Mouse (Mus musculus): ENCODE measurements at regions not wholly inside any gene's neighbourhood (a gene's known extent, or its start where the extent isn't known, plus 50 kb on each side); places are given as distances from the start of the nearest gene placed in this dataset.

DNA sequence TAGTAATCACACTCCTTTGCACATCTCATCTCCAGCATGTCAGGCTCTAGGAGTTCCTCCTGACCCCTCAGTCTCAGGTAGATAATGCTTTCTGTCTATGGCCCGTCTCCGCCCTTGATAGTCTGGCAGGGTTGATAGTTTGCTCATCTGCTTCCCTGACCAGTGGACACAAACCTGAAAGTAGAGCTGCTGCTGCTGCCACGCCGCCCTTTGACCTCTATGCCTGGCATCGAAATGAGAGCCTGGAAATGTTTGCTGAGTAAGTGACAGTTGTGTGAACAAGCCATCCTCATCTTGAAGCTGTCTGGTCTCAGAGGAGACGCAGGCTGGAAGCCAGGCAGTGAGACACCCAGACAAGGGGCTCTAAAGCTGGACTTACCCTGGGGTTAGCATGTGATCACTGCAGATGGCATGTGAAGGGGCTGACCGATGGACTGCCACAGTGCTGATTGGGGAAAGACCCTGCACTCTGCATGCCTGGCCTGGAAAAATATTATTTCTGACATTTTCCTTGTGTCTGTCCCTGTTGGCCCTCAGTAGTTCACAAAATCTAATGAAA, 109.8 kb upstream of the Syt6 start:
- H3K4me3 ChIP-seq (replicated peaks) = no peak overlapping the region
- H3K4me1 ChIP-seq (replicated peaks) = peaks cover 10% of the 10 kb centered on the region; the same call in 1 of the 2 replicates
- H3K9me3 ChIP-seq (replicated peaks) = no peaks in the 10 kb centered on the region
- no peak for ATAC-seq (ENCODE audit: low read depth)
- H3K4me2 ChIP-seq = peak overlapping the region; percentile 21; the same call in 1 of the 2 replicates
- H3K36me3 ChIP-seq = no peaks in the 10 kb centered on the region
- H3K9ac ChIP-seq = no peak overlapping the region
- 48% methylated on average over 7 of the region's 7 CpGs for WGBS (ENCODE audit: insufficient replicate concordance)
- no peaks in the 10 kb centered on the region for H3K27me3 ChIP-seq
- DNase-seq = no peak
- no peak overlapping the region for H3K27ac ChIP-seq

DNA sequence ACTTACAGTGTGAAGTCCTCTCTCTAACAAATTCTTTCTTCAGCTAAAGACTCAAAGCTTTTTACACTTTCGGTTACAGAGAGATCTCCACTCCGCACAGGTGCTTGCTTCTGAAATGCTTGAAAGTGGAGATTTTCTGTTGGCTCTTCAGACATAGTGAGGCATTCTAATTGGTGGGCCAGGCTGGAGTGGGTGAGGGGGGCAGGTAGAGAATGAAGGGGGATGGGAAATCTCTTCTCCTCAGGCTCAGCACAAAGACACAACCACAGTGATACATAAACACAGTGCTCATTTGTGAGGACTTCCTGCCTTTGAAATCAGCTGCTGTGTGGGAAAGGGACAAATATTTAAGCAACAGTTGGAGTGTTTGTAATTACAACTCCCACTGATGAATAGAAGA, 109.1 kb upstream of the Syt6 start:
- Histone ChIP-seq H3K27ac (no peak overlapping the region), H3K9ac (no peak overlapping the region), H3K27me3 (no peaks in the 10 kb centered on the region), H3K9me3 (replicated peaks) (no peaks in the 10 kb centered on the region), H3K4me3 (replicated peaks) (no peak overlapping the region), H3K36me3 (no peaks in the 10 kb centered on the region), H3K4me2 (no peak overlapping the region), H3K4me1 (replicated peaks) (peaks cover 10% of the 10 kb centered on the region; the same call in 1 of the 2 replicates)
- ATAC-seq (ENCODE audit: low read depth) (no peak), DNase-seq (no peak)
- 42% methylated on average over 2 of the region's 2 CpGs for WGBS (ENCODE audit: insufficient replicate concordance)

DNA sequence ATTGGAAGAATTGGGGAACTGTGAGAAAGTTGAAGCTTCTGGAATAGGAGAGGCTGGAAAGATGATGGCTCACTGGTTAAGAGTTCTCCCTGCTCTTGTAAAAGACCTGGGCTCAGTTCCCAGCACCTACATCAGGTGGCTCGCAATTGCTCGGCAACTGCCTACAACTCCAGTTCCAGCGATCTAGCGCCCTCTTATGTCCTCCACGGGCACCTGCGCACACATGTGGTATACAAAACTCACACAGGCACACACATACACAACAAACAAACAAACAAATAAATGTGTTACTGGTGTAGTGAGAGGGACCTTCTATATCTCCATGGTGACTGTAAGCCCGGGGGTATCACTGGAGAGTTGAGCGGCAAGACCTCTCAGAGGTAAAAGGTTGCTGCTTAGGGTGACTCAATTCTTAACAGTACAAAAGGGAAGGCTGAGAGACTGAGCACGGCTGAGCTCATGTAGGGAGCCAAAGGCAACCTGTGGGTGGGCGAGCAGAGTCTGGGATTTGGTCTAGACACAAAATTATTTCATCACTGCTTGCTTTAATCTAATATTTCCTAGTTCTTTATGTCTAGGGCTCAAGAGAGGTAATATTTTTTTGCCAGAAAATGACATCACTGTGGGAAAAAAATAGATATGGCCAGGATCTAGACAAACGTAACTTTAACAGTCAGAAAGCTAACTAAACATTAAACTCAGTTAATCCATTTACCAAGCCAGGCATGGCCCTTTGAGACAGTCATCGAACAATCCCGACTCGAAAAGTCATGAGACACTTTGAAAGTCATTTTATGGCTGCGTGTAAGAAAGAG, 104.2 kb upstream of the Syt6 start:
- ATAC-seq (ENCODE audit: low read depth) = no peak
- Histone ChIP-seq H3K36me3 (no peaks in the 10 kb centered on the region), H3K4me2 (no peak overlapping the region), H3K9me3 (replicated peaks) (no peaks in the 10 kb centered on the region), H3K4me3 (replicated peaks) (no peak overlapping the region), H3K27ac (no peak overlapping the region), H3K9ac (no peak overlapping the region), H3K4me1 (replicated peaks) (no peaks in the 10 kb centered on the region), H3K27me3 (no peaks in the 10 kb centered on the region)
- WGBS (ENCODE audit: insufficient replicate concordance) = 81% methylated on average over 15 of the region's 15 CpGs
- DNase-seq = no peak

DNA sequence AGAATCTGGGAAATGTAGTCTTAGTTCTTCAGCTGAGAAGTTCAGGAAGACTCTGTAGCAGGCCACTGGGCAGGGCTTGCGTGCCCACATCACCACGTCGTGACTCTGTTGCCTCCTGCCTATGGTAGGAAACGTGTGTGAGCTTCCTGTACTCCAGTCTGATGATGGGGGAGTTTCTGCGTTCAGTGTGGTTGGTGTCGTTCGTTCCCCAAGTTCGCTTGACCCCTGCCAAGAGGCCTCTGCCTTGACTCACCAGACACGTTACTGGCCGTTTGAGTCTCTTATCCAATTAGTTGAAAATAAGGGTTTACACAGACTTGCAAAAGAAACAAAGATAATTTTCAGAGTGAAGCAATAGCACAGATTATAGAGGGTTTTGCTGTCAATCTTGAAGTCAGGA, 102.4 kb upstream of the Syt6 start:
- no peak overlapping the region for H3K9ac ChIP-seq
- 55% methylated on average over 10 of the region's 10 CpGs for WGBS (ENCODE audit: insufficient replicate concordance)
- no peak for ATAC-seq (ENCODE audit: low read depth)
- DNase-seq = no peak
- H3K4me3 ChIP-seq (replicated peaks) = no peak overlapping the region
- H3K27me3 ChIP-seq = no peaks in the 10 kb centered on the region
- H3K4me2 ChIP-seq = no peak overlapping the region
- no peak overlapping the region for H3K27ac ChIP-seq
- no peaks in the 10 kb centered on the region for H3K9me3 ChIP-seq (replicated peaks)
- H3K4me1 ChIP-seq (replicated peaks) = no peaks in the 10 kb centered on the region
- no peaks in the 10 kb centered on the region for H3K36me3 ChIP-seq

DNA sequence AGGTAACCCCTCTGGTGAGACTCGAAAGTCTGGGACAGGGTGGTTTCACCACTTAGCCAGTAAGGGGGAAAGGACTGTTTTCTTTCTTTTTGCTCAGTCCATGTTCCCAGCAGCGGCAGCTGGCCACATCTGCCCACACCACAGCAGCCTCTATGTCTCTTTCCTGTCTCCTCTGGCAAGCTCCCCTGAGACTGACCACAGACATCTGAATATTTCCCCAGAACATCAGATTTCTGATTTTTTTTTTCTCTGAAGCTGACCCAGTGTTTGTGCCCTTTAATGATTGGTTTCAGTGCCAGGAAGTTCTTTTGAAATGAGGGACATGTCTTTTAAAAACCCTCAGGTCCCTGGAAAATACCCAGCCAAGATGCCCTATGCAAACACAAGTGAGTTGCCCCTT, 101.7 kb upstream of the Syt6 start:
- Histone ChIP-seq H3K9me3 (replicated peaks) (no peaks in the 10 kb centered on the region), H3K4me1 (replicated peaks) (no peaks in the 10 kb centered on the region), H3K4me3 (replicated peaks) (no peak overlapping the region), H3K9ac (no peak overlapping the region), H3K27ac (no peak overlapping the region), H3K27me3 (no peaks in the 10 kb centered on the region), H3K4me2 (no peak overlapping the region), H3K36me3 (no peaks in the 10 kb centered on the region)
- ATAC-seq (ENCODE audit: low read depth) (no peak), DNase-seq (no peak)
- 53% methylated on average over 2 of the region's 2 CpGs for WGBS (ENCODE audit: insufficient replicate concordance)

DNA sequence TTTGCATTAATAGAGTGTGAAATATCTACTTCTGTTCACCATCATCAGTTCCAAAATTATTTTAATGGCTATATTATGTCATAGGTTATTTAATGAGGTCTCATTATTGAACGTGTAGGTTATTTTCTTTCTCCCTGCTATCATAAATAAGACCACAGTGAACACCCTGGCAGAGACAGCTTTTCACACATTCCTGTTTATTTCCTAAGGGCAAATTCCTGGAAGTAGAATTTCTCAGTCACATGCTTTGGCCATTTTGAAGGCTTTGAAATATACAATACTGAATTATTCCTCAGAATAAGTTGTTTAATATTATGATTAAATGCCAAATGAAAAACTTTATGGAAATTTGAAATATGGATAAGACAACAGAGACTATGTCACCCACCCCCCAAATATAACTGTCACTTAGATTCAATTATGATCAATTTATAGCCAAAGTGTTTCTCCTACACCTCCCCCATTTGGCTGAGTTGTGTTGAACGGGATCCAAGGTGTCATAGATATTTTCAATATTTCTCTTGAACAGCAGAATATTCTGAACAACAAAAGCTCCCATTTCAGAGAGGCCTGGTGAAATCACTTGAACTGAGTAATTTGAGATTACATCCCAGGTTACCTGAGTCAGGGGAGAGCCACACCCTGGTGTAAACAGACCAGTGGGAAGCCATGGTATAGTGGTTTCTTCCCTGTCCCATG, 95.0 kb upstream of the Syt6 start:
- WGBS (ENCODE audit: insufficient replicate concordance) = 55% methylated on average over 2 of the region's 2 CpGs
- H3K4me3 ChIP-seq (replicated peaks) = no peak overlapping the region

DNA sequence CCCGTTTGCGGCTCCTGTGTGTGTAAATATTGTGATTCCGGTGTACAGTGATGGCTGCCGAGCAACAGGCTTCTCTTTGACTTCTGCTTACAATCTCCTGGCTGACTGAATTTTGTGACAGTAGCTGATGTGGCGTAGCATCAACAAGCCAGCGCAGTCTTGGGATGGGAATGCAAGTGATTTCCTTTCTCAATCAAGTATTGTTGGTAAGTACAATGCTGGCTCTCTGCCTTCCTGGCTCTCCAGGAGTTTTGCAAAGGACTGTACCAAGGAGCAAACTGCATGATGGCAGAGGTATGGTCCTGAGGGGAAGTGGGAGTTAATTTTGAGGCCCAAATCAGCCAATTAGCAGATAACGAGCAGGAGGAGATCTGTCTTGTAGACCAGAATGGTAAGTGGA, 94.4 kb upstream of the Syt6 start:
- Histone ChIP-seq H3K27me3 (no peaks in the 10 kb centered on the region), H3K9ac (no peak overlapping the region), H3K4me1 (replicated peaks) (no peaks in the 10 kb centered on the region), H3K4me3 (replicated peaks) (no peak overlapping the region), H3K27ac (no peak overlapping the region), H3K9me3 (replicated peaks) (no peaks in the 10 kb centered on the region), H3K4me2 (no peak overlapping the region), H3K36me3 (no peaks in the 10 kb centered on the region)
- ATAC-seq (ENCODE audit: low read depth) (no peak), DNase-seq (no peak)
- 66% methylated on average over 7 of the region's 7 CpGs for WGBS (ENCODE audit: insufficient replicate concordance)

More for the DNA sequence above, 95.0 kb upstream of the Syt6 start:
- H3K9ac ChIP-seq = no peak overlapping the region
- ATAC-seq (ENCODE audit: low read depth) = no peak
- no peak overlapping the region for H3K27ac ChIP-seq
- DNase-seq = no peak
- H3K27me3 ChIP-seq = no peaks in the 10 kb centered on the region
- no peaks in the 10 kb centered on the region for H3K4me1 ChIP-seq (replicated peaks)
- H3K36me3 ChIP-seq = no peaks in the 10 kb centered on the region
- no peaks in the 10 kb centered on the region for H3K9me3 ChIP-seq (replicated peaks)
- H3K4me2 ChIP-seq = no peak overlapping the region

DNA sequence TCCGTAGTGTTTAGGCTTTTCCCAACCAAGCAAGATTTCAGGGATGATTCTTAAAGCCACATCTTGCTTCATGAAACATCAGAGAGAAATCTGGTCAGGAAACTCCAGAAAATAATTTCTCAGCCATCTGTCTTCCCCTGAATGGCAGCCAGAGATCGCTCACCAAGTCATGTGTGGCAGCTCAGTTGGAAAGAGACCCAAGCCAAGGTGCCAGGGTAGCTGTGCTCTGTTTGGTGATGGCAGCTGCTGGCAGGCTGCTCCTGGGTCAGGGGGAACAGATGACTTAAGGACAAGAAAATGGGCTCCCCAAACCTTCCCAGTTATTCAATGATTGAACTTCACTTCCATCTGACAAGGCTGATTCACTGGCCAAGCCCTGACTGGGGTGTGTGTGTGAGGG, 91.7 kb upstream of the Syt6 start:
- H3K4me1 ChIP-seq (replicated peaks) = no peaks in the 10 kb centered on the region
- H3K9me3 ChIP-seq (replicated peaks) = no peaks in the 10 kb centered on the region
- no peaks in the 10 kb centered on the region for H3K27me3 ChIP-seq

DNA sequence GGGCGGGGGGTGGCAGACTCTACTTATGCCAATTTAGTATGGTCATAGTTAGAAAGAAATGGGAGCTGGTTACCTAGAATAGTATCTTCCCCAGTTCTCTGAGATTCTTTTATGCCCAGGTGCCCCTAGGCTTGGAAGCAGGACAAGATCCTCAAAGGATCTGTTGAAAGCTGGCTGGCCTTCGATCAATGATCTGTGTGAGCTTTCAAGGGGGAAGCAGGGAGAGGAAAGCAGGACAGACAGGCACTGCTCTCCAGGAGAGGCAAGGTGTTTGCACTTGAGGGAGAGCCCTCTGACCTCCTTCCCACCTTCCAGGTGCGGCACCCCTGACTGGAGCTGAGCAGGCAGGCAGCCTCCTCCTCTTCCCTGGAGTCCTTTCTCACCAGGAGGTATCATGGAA, 91.3 kb upstream of the Syt6 start:
- 59% methylated on average over 3 of the region's 3 CpGs for WGBS (ENCODE audit: insufficient replicate concordance)

More for the DNA sequence above, 91.7 kb upstream of the Syt6 start:
- WGBS (ENCODE audit: insufficient replicate concordance) = 70% methylated on average over 2 of the region's 2 CpGs
- no peaks in the 10 kb centered on the region for H3K36me3 ChIP-seq
- DNase-seq (no peak), ATAC-seq (ENCODE audit: low read depth) (no peak)
- no peak overlapping the region for H3K27ac ChIP-seq
- H3K4me3 ChIP-seq (replicated peaks) = no peak overlapping the region
- H3K4me2 ChIP-seq = no peak overlapping the region
- H3K9ac ChIP-seq = no peak overlapping the region

DNA sequence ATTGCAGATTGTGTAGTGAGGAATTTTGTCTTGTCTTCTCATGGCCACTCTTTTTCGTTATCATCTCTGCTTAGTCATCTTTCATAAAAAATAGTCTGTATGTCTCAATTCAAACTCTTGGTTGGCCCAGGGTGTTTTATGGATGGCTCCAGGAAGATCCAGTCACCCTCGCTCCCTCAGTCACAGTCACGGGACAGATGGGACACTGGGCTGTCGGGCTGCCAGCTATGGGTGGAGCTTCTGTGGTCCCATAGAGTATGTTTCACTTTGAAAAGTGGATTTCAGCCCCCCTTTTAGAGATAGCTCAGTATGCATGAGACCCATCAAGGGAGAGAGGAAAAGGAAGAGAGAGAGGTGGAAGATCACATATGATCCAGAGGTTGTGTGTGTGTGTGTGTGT, 85.2 kb upstream of the Syt6 start:
- ATAC-seq (ENCODE audit: low read depth) (no peak), DNase-seq (no peak)
- H3K27ac ChIP-seq = no peak overlapping the region

More for the DNA sequence above, 91.3 kb upstream of the Syt6 start:
- Histone ChIP-seq H3K9me3 (replicated peaks) (no peaks in the 10 kb centered on the region), H3K9ac (no peak overlapping the region), H3K4me2 (no peak overlapping the region), H3K4me1 (replicated peaks) (no peaks in the 10 kb centered on the region), H3K27me3 (no peaks in the 10 kb centered on the region), H3K4me3 (replicated peaks) (no peak overlapping the region), H3K36me3 (no peaks in the 10 kb centered on the region), H3K27ac (no peak overlapping the region)
- ATAC-seq (ENCODE audit: low read depth) (no peak), DNase-seq (no peak)

DNA sequence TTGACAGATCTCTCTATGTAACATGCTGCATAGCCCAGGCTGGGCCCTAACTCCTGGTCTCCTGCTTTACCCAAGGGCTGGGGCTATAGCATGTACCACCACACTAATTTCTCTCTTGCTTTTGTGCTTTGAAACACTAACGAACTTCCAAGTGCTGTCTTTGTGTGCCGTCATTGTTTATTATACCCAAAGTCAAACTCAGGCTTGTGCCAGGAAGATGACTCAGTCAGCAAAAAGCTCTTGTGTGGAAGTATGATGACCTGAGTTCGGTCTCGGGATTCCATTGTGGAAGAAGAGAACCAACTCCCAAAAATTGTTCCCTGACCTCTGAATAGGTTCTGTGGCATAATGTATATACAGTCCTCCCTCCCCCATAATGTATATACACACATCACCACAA, 84.1 kb upstream of the Syt6 start:
- WGBS (ENCODE audit: insufficient replicate concordance) = 57% methylated on average over 4 of the region's 4 CpGs
- Histone ChIP-seq H3K36me3 (no peaks in the 10 kb centered on the region), H3K4me3 (replicated peaks) (no peak overlapping the region), H3K27me3 (no peaks in the 10 kb centered on the region), H3K9ac (no peak overlapping the region), H3K9me3 (replicated peaks) (no peaks in the 10 kb centered on the region), H3K4me1 (replicated peaks) (no peaks in the 10 kb centered on the region), H3K4me2 (no peak overlapping the region), H3K27ac (no peak overlapping the region)
- ATAC-seq (ENCODE audit: low read depth) (no peak), DNase-seq (no peak)

More for the DNA sequence above, 85.2 kb upstream of the Syt6 start:
- 62% methylated on average over 4 of the region's 4 CpGs for WGBS (ENCODE audit: insufficient replicate concordance)
- Histone ChIP-seq H3K9me3 (replicated peaks) (no peaks in the 10 kb centered on the region), H3K4me1 (replicated peaks) (no peaks in the 10 kb centered on the region), H3K4me2 (no peak overlapping the region), H3K4me3 (replicated peaks) (no peak overlapping the region), H3K36me3 (no peaks in the 10 kb centered on the region), H3K9ac (no peak overlapping the region), H3K27me3 (no peaks in the 10 kb centered on the region)
